Mouse (Mus musculus) 3134 (cell line): ENCODE results near the gene Wfdc12.

ENCODE experiments used
- DNase-seq: peaks from one replicate; pipeline ENCODE4 v3.0.0-alpha.2; 2011; ENCODE audit warnings: low spot score; ENCODE audit not compliant: insufficient read length; ENCODE audit errors: extremely low read depth

Gene Wfdc12

DNA sequence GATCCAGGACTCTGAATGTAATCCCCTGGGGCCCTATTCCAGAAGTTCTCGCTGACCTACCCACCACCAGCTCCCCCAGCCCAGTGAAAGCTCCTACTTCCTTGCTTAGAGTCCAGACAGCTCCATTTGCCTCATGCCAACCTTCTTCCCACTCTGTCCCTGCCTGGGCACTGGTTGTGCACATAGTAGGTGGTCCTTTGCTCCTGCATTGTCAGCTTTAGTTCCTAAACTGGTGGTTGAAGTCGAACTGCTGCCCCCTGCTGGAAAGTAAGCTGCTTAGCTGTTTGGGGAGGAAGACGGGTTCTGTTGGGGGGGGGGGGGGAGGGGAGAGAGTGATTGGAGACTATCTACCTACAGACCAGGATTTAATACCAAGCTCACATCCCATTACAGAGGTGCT is 10.3 kb downstream of the Wfdc12 start:
- no peak for DNase-seq

DNA sequence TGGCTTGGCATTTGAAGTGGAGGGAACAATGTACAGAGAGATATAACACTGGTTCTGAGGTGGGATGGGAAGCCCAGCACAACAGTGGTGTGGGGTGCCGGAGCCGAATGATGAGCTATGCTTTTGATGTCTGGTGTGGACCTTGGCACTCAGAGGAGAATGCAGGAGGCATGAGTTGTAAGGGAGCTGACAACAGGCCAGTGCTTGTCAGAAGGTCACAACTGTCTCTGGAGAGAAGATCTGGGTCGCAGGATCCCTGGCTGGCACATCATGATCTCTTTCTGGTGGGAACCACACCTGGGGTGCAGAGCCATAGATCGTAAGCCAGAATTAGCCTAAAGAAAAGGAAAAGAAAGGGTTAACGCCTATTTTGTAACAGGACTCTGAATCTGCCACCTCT is 12.6 kb downstream of the Wfdc12 start:
- no peak for DNase-seq

DNA sequence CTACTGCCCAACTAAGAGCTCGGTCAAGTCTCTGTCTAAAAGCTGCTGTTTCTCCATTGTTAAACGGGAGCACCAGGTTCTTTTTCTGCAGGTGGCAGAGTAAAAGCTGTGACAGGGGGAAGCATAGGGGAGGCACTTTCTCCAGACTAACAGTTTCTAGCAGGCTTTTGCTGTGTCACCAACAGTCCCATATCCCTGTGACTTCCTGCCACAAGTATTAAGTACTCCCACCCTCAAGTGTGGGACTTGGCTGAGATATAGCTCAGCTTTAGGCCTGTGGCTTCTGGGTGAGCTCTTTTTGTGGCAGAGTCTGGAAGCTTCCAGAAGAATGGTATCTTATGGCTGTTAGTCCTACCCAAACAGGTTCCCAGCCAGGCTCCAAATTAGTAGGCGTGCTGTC is 14.6 kb downstream of the Wfdc12 start:
- DNase-seq: no peak

DNA sequence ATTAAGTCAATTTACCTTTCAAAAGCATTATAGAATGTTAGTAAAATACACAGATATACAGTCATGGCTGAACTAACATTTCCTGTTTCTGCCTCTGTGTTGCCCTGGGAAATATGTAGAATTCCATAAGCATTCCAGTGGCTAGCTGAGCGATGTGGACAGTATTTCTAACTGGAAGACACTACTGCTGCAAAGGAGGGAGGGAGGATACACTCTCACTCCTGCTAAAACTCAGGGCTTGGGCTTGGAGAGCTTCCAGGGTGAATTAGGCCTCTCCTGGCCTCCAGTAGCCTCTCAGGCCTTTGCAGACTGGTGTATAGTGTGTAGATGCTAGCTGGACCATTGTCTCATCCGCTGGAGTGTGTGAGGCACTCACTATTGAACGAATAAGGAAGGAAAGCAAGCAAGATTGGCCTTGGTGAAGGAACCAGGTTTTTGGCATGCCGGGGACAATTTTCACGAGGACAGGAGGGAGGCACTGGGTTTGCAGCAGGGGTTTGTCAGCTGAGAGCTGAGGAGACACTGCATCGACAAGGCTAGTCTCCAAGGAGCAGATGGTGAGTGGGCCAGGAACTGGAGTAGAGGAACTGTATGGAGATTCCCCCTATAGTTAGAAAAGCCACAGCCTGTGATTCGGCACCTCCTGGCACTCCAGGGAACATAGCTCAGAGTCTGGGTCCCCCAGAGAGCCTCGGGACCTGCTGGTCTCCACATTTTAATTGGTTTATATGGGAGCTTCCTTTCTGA is 15.6 kb downstream of the Wfdc12 start:
- DNase-seq: no peak

DNA sequence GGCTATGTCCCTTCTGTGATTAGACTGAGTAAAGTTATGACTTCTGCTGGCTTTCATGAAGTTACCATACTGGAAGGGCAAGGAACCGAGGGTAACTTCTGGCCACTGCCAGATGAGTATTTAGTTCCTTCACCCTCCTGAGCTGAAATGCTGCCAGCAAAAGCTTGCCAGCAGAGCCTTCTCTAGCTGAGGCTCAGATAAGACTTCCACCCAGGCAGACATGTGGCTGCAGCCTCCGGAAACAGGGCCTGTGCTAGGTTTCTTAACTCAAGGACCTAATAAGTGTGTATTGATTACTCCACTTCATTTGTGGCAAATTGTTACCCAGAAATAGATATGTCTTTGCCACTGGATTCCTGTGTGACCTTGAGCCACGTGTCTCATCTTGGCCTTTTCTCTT is 17.0 kb downstream of the Wfdc12 start:
- DNase-seq: no peak

DNA sequence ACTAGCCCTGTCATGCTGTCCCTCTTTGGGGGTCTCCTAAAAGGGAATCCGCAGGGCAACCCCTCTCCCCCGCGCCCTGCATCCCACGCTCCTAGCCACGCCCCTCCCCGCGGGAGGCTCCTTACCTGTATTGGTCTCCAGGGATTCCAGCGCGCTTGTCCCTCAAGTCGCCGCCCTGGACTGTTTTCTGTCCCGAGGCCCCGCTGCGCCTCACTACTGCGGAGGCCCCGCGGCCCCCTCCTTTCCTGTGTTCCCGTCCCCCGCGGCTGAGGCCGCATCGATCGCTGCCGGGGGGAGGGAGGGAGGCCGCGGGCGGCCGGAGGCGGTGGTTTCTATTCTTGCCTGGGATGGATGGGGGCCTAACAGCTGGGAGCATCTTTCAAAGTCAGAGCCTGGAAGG is 19.5 kb downstream of the Wfdc12 start, which contains the start of gene Kcns1:
Gene Kcns1 (minus strand): TSS at position 212 of the 400 bp plus-strand sequence.
- no peak for DNase-seq

DNA sequence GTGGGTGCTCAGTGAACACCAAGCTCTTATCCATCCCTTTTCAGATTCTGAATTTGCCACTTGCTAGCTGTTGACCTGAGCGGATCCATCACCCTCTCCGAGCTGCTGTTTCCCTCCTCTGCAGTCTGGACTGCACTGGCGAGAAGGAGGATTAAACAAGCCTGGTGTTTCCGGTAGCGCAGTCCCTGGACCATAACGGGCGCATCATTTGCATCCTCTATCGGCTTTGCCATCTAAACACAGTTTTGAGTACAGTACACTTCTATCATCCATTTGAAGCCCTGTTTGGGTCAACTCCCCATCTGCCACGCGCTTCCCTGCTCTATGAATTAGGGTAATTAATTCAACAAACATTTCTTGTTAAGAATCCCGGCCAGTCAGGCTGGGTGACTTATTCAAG is 20.1 kb downstream of the Wfdc12 start:
- no peak for DNase-seq

DNA sequence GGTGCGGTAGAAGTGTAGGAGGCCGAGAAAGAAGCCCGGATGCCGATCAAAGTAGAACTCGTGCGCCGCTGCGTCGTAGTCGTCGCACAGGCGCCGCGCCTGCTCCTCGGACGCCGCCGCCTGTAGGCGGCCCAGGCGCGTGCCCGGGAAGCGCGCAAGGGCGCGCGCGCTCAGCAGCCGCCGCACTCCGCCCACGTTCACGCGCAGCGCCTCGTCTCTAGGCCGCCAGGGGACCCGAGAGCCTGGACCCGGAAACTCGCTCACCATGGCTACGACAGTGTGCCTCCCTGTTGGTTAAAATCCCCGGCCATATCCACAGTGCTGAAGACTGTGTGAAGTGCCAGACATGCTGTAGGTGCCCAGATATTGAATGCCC is 21.8 kb downstream of the Wfdc12 start:
- no peak for DNase-seq

DNA sequence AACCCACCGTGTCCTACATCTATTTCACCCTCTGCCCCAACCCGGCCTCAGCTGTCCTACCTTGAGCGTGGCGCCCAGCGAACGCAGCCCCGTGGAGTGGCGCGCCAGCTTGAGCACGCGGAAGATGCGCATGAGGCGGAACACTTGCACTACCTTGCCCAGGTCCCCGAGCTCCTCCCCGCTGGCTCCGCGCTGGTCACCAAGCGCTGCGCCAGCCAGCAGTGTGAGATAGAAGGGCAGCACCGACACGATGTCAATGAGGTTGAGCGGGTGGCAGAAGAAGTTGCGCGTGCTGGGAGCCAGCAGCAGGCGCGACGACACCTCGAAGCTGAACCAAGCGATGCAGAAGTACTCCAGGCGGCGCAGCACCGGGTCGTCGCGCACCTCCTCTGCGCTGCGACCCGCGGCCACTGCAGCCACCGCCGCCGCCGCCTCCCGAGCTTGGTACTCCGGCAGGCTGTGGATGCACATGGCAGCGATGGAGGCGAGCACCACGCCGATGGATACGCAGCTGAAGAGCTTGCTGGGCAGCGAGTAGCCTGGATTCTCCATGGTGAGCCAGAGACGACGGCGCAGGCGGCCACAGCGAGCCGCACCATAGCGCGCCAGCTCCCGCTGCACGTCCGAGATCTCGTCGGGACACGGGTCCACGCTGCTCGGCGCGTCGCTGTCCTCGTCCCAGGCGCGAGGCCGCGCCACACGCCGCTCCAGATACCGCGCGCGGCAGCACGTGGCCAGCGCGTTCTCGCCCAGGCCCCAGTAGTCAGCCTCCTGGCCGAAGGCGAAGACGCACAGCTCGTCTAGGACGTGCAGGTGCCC is 22.4 kb downstream of the Wfdc12 start:
- DNase-seq: no peak

DNA sequence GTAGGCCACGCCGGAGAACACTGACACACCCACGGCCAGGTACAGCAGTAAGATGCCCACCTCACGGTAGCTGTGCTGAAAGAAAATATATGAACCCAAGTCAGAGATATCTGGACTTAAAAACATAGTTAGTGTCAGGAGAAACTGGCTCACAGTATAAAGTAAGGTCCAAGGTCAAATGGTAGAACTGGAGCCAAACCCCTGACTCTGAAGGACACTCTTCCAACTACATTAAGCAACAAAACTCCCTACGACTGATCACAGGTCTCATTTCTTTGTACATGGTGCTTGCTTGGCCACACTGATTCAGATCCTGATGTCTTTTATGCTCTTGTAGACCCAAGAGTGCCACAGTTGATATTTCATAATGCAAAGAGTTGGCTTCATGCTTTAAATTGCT is 25.5 kb downstream of the Wfdc12 start:
- no peak for DNase-seq

DNA sequence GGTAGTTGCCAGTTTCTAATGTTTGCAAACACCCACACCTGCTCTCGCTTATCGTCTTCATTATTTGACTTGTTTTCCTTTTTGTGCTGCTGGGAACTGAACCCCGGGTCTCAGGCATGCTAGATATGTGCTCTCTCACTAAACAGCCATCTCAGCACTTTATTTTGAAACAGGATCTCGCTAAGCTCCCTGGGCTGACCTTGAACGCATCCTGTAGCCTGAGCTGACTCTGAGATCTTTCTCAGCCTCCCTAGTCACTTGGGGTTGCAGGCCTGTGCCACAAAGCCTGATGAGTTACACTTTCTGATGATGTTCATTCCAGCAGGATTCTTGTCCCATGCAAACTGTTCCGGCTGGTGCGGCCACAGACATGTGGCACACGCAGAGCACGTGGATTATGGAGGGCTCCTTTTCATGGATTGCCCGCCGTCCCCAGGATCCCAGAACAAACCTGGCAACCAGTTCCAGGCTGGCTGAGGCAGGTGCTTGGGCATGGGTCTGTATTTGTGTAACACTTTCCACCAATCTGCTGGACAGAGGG is 28.8 kb downstream of the Wfdc12 start:
- DNase-seq: no peak

DNA sequence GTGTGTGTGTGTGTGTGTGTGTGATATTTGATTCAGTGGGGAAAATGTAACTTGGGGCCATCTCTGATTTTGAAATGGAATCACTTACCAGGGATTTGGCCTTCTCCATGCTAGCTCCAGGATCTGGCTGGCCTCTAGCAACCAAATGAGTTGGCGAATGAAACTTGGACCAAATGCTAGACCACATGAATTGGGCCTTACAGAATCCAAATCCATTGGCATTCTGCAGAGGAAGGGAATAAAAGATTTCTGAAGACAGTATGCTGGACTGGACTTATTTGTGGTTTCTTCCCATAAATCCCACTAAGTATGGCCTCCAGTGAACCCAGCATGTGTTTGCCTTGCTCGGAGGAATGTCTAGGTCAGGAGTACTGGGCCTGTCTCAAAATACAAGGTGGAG is 31.6 kb downstream of the Wfdc12 start:
- no peak for DNase-seq

DNA sequence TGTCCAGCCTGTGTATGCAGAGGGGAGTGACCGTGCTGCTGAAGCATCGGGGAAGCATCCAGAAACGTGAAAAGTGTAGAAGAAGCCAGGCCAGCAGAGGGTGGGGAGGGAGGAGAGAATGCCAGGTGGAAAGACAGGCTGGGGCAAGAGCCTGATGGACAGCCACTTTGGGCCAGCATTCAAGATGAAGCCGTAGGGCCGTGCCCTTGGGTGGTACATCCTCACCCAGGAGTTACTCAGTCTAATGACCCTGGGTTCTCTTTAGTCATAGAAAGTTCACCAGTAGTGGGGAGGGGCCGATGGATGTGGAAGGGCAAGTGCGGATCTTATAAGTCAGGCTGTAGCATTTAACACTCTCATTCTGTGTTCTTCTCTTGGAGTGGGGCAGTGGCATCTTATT is 34.2 kb downstream of the Wfdc12 start:
- no peak for DNase-seq

DNA sequence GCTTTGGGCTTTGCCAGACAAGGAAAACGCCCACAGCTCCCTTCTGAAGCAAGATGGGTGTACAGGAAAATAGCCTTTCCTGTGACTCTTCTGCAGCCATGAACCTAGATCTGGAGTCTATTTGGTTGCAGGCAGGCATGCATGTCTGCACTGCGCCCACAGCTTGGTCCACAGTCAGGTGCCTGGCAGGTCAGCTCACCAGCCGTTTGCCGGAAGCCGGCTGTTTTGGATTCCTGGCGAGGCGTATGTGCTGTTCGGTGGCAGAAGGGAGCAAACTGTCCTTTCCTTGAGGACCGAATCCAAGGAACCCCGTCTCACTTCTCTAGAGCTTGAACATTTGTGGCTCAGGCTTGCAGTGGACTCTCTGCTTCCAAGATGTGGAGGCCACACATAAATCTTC is 36.4 kb downstream of the Wfdc12 start:
- DNase-seq: no peak

DNA sequence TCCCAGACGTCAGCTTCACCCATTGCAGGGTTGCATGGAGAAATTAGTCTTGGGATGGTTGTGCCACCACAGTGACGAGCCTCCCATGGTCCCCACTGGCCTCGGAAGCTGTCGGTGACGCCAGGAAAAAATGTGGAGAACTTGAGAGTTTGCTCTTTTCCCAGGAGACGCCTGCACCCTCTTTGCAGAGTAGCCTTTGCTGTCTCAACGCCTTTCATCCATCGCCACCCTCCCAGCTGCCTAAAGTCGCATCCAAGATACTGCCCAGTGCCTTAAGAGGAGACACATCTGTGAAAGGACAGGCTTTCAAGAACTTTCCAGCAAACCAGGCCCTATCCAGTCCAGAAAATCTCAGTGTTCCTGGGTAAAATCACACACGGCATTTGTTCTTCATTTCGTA is 38.1 kb downstream of the Wfdc12 start:
- no peak for DNase-seq

DNA sequence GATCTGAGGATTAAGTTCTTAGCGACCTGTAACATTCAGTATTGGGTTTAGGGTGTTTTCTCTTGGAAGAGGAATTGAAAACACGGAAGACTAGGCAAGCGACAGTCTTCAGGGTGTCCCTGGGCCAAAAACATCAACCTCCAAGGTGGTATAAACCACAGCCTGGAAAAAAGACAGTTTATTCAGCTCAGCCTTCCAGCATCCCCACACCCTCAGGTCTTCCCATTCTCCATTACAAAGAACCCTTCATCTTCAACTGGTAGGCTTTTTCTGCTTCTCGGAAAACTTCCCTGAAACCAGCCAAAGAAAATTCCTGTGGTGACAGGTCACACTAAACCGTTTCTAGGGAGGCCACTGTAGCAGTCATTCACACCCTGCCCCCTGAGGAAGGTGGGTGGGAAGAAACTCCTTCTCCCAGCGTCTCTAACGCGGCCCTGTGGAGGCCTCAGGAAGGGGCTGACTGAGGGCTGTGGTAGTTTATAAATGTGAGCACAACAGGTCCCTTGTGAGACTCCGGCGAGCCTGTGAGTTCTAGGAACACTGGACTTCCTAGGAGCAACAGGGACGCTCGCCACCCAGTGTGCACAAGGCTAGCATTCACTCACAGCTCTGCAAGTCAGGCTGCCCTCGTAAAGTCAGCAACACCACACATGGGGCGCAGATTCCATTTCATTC is 40.2 kb downstream of the Wfdc12 start:
- DNase-seq: no peak

DNA sequence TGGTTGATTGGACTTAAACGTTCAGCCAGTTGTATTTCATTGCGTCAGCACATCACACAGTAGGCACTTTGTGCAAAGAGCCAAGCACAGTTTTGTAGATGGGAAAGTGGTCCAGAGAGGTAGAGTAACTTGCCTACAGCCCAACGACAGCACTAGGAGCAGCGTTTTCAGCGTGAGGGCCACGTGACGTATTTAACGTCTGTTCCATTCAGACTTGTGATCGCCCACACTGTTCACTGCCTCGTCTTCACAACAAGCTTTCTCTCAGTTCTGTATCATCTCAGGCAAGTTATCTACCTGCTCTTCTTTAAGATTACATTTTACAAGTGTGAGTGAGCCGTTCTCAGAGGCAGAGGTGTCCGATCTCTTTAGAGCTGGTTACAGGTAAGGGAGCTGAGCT is 43.9 kb downstream of the Wfdc12 start:
- DNase-seq: no peak

DNA sequence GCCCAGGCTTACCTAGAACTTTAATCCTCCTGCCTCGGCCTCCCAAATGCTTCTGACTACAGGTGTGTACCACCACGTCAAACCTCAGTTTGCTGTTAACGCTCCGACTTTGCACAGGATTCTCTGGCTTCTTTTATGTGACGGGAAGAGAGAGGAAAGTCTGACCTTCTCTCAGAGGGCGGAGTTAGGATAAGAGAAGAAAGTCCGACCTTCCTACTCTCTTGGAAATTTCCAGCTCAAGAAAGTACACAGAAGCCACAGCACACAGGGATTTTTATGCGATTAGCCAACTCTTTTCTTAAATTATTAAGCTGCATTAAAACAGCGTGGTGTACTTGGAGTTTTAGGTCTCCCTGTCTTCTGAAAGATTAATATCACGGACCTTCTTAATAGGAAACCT is 45.9 kb downstream of the Wfdc12 start:
- DNase-seq: no peak

DNA sequence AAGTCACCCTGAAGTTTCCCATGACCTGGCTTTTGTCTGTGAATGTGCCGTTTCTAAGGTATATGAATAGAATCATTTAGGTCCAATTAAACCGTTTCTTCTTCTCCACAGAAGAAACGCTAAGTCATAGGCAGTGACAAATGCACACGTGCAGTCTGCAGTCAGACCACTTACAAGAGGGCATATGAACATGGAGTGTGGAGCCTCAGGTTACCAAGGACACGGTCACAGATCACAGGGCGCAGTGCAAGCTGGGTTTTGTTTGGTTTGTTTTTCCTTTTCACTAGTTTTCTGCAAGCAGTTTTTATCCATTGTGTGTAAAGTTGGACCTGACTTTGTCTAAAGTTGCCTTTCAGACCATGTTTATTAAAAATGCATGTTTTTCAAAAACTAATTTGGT is 46.4 kb downstream of the Wfdc12 start:
- no peak for DNase-seq

DNA sequence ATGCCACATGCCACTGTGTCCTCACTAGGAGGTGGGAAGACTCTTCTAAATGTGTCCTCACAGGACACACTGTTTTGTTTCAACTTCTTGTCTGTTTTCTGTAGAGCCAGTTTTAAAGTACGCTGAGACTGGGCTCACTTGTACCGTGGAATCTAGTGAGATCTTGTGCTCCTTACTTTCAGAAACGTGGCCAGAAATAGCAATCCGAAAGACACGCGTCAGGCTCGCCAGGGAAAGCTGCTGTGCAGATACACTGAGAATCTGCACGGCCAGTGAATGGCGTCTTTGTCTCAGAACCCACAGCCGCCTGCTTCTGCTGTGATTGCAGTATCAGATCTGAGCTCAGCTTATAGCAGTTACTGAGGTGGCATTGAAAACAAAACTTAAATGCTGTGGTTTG is 48.4 kb downstream of the Wfdc12 start:
- DNase-seq: no peak
